10 mouse cellular contexts compared by ENCODE assay signal in genomic region chr5:124496614-124497514, GRCm38 (mm10). TPM values are rescaled to one million over a fixed set of nuclear protein-coding genes. Genes with fewer than 3 reads are reported as not detected.
DNase-seq lines count a peak whose midpoint lies in the region; ATAC-seq lines count a peak whose summit lies in the region.
"Had no signal": no experiment of that assay in that cellular context is flagged by ENCODE, and none has a peak within 500 bp of the region (broad histone marks: within the 10 kb centered on the region; RNA-seq: fewer than 3 reads in every experiment).

No protein-coding gene starts in this region.

- peaks cover 20% of the 10 kb centered on the region for H3K4me1 ChIP-seq in liver, embryonic 11.5 days (replicated peaks; ENCODE audit: control insufficient read depth, insufficient read depth, low read length)

- peak overlapping the region; percentile 42; the same call in 1 of the 2 replicates for H3K4me2 ChIP-seq in liver, embryonic 11.5 days
- H3K4me2 ChIP-seq: heart, embryonic 15.5 days had no signal

- DNase-seq in liver, embryonic 11.5 days (ENCODE audit: low spot score), result no peak
- no peak for DNase-seq in liver
- DNase-seq in induced T-regulatory cell, adult 2 months (ENCODE audit: low read depth), result peak; percentile 87
- DNase-seq in lung, postnatal 25 days (ENCODE audit: low spot score), result peak; percentile 74
- peak; percentile 59 for DNase-seq in thymus, postnatal 14 days
- DNase-seq in embryo, embryonic 10.5 days (ENCODE audit: low spot score), result no peak
- DNase-seq in cerebellum, adult 8-10 months, result no peak
- no peak for DNase-seq in urinary bladder, postnatal 25 days (ENCODE audit: low spot score)
- DNase-seq: adrenal gland, postnatal 10 days had no signal

- no peaks in the 10 kb centered on the region for H3K9me3 ChIP-seq in liver, embryonic 11.5 days (ENCODE audit: control insufficient read depth, low read length)
- H3K9me3 ChIP-seq: heart, embryonic 15.5 days had no signal

- no peaks in the 10 kb centered on the region for H3K27me3 ChIP-seq in liver, embryonic 11.5 days (replicated peaks; ENCODE audit: control insufficient read depth, insufficient read depth, low read length)
- H3K27me3 ChIP-seq: heart, embryonic 15.5 days had no signal

- no peak for ATAC-seq in liver, embryonic 11.5 days (replicated peaks; ENCODE audit: low FRiP score)

- peaks cover 5% of the 10 kb centered on the region for H3K36me3 ChIP-seq in liver, embryonic 11.5 days (ENCODE audit: control insufficient read depth, insufficient read depth, low read length)

- no peak overlapping the region for H3K9ac ChIP-seq in liver, embryonic 11.5 days (ENCODE audit: low read depth, low read length)
- H3K9ac ChIP-seq: heart, embryonic 15.5 days had no signal

- no peak overlapping the region for H3K27ac ChIP-seq in liver, embryonic 11.5 days (ENCODE audit: low read depth, low read length)

- no peak overlapping the region for H3K4me3 ChIP-seq in liver, embryonic 11.5 days (ENCODE audit: low read depth, low read length)
- H3K4me3 ChIP-seq: heart, embryonic 15.5 days had no signal

- 50% methylated on average over 15 of the region's 15 CpGs for WGBS in liver, embryonic 11.5 days

RNA-seq across cellular contexts. Expression of gene Snrnp35, which starts 13.9 kb away (rescaled TPM):
- 13.6 and 14.0 TPM in 2 replicates for polyA plus RNA-seq in liver, embryonic 11.5 days (2014; fragmentation: Nextera tagmentation; extraction: Ambion mirVana)

RNA-seq across cellular contexts. Expression of gene Rilpl2, which starts 18.7 kb away (rescaled TPM):
- polyA plus RNA-seq in liver, embryonic 11.5 days (2014; fragmentation: Nextera tagmentation; extraction: Ambion mirVana), result 18.7 and 19.8 TPM in 2 replicates

RNA-seq across cellular contexts. Expression of gene Rilpl1, which starts 34.3 kb away (rescaled TPM):
- 9.8 and 10.6 TPM in 2 replicates for polyA plus RNA-seq in liver, embryonic 11.5 days (2014; fragmentation: Nextera tagmentation; extraction: Ambion mirVana)

RNA-seq across cellular contexts. Expression of gene Tmed2, which starts 43.6 kb away (rescaled TPM):
- 521 and 566 TPM in 2 replicates for polyA plus RNA-seq in liver, embryonic 11.5 days (2014; fragmentation: Nextera tagmentation; extraction: Ambion mirVana)

RNA-seq across cellular contexts. Expression of gene Ddx55, which starts 55.8 kb away (rescaled TPM):
- polyA plus RNA-seq in liver, embryonic 11.5 days (2014; fragmentation: Nextera tagmentation; extraction: Ambion mirVana), result 18.9 and 19.6 TPM in 2 replicates

Comparison
In these comparisons a context has a peak if more than half of its experiments do, and no peak if none do; other contexts are left out.
1. DNase-seq: peak in induced T-regulatory cell, adult 2 months (single experiment), lung, postnatal 25 days (single experiment) and thymus, postnatal 14 days (single experiment); none in liver, embryonic 11.5 days (single experiment), liver (single experiment), embryo, embryonic 10.5 days (single experiment), cerebellum, adult 8-10 months (single experiment) and urinary bladder, postnatal 25 days (single experiment).